Mouse (Mus musculus) CH12.LX (cell line): Measurements from ENCODE around the gene Tchp. TPM values are rescaled to one million over a fixed set of nuclear protein-coding genes. Genes with fewer than 3 reads are reported as not detected.

Experiments used
- DNase-seq: peaks from one replicate; pipeline ENCODE4 v3.0.0-alpha.2; 2013; ENCODE audit errors: extremely low read depth
- H3K27ac ChIP-seq: 2 replicates; pipeline ENCODE4 v1.5.1; 2012; ENCODE audit warnings: low read depth, mild to moderate bottlenecking, control low read depth, moderate library complexity; ENCODE audit not compliant: insufficient read depth
- H3K27me3 ChIP-seq: replicated peaks from 2 replicates; pipeline ENCODE3; 2012; ENCODE audit warnings: inconsistent platforms
- H3K36me3 ChIP-seq, 2 experiments: replicated peaks in 1 of 2; 2 replicates each; pipeline versions ENCODE3 to v1.6.1; 2012; ENCODE audit warnings: inconsistent platforms in 1 of 2, low read length in 1 of 2, mild to moderate bottlenecking in 1 of 2, mixed read lengths in 1 of 2, moderate library complexity in 1 of 2; ENCODE audit not compliant: control insufficient read depth in 1 of 2, insufficient read depth in 1 of 2
- H3K4me1 ChIP-seq, 2 experiments: 2 replicates each; pipeline ENCODE4 v1.6.1; 2012; ENCODE audit warnings: inconsistent platforms in 1 of 2, moderate library complexity in 1 of 2; ENCODE audit not compliant: insufficient read depth in 2 of 2, control insufficient read depth in 1 of 2
- H3K4me2 ChIP-seq: 2 replicates; pipeline ENCODE4 v1.6.1; 2012; ENCODE audit warnings: low read depth, mild to moderate bottlenecking, control low read depth; ENCODE audit not compliant: poor library complexity, insufficient read depth, severe bottlenecking
- H3K4me3 ChIP-seq, 3 experiments: fragments of 150-350 bp in 1 of 3; sonication (generic) in 1 of 3; replicated peaks in 1 of 3; 2 replicates each; pipeline versions ENCODE3 to v1.5.1; 2011 to 2012; ENCODE audit warnings: low read depth in 2 of 3, low read length in 2 of 3, mild to moderate bottlenecking in 2 of 3, moderate library complexity in 2 of 3, control low read depth in 1 of 3, improper control_type of control experiment in 1 of 3, inconsistent platforms in 1 of 3, mixed read lengths in 1 of 3; ENCODE audit not compliant: poor library complexity in 1 of 3
- H3K79me2 ChIP-seq: replicated peaks from 2 replicates; pipeline ENCODE4 v1.6.1; 2012; ENCODE audit warnings: mild to moderate bottlenecking, moderate library complexity; ENCODE audit not compliant: control insufficient read depth, poor library complexity, insufficient read depth, severe bottlenecking; ENCODE audit errors: extremely low read depth
- H3K9ac ChIP-seq: 2 replicates; pipeline ENCODE4 v1.6.1; 2012; ENCODE audit warnings: low read depth, mild to moderate bottlenecking, control low read depth, moderate library complexity; ENCODE audit not compliant: insufficient read depth
- H3K9me3 ChIP-seq: replicated peaks from 2 replicates; pipeline ENCODE3; 2012; ENCODE audit warnings: low read length, inconsistent platforms, mixed read lengths
- BHLHE40 ChIP-seq: IDR thresholded peaks from 2 replicates; pipeline ENCODE4 v1.6.1; 2011; ENCODE audit warnings: mild to moderate bottlenecking, low read depth, low read length, improper control_type of control experiment
- CTCF ChIP-seq, 2 experiments: IDR thresholded peaks in 1 of 2; conservative IDR thresholded peaks in 1 of 2; 2 replicates each; pipeline ENCODE4 v1.5.1; 2011 to 2012; ENCODE audit warnings: low read depth in 2 of 2, low read length in 2 of 2, improper control_type of control experiment in 1 of 2, inconsistent platforms in 1 of 2, mild to moderate bottlenecking in 1 of 2, moderate library complexity in 1 of 2
- ETS1 ChIP-seq: conservative IDR thresholded peaks from 2 replicates; pipeline ENCODE4 v1.6.1; 2012; ENCODE audit warnings: low read depth, mild to moderate bottlenecking, inconsistent platforms, low read length, improper control_type of control experiment, moderate library complexity
- IRF4 ChIP-seq: IDR thresholded peaks from 2 replicates; pipeline ENCODE4 v1.6.1; 2014; ENCODE audit warnings: low read depth, mild to moderate bottlenecking, inconsistent platforms, low read length, improper control_type of control experiment
- JUN ChIP-seq: IDR thresholded peaks from 2 replicates; pipeline ENCODE4 v1.6.1; 2011; ENCODE audit warnings: low read depth, mild to moderate bottlenecking, low read length, improper control_type of control experiment, moderate library complexity; ENCODE audit not compliant: insufficient read depth
- MAFK ChIP-seq: IDR thresholded peaks from 2 replicates; pipeline ENCODE4 v1.6.1; 2011; ENCODE audit warnings: low read length, improper control_type of control experiment; ENCODE audit not compliant: insufficient replicate concordance
- MAX ChIP-seq: IDR thresholded peaks from 2 replicates; pipeline ENCODE4 v1.6.1; 2011; ENCODE audit warnings: low read length, improper control_type of control experiment
- MAZ ChIP-seq: IDR thresholded peaks from 2 replicates; pipeline ENCODE4 v1.6.1; 2012; ENCODE audit warnings: low read depth, mild to moderate bottlenecking, inconsistent platforms, low read length, improper control_type of control experiment, moderate library complexity
- MEF2A ChIP-seq: IDR thresholded peaks from 2 replicates; pipeline ENCODE4 v1.6.1; 2014; ENCODE audit warnings: low read depth, mild to moderate bottlenecking, inconsistent platforms, low read length, improper control_type of control experiment, borderline replicate concordance
- MYC ChIP-seq: IDR thresholded peaks from 2 replicates; pipeline ENCODE4 v1.6.1; 2011; ENCODE audit warnings: low read depth, mild to moderate bottlenecking, improper control_type of control experiment, low read length
- NRF1 ChIP-seq: IDR thresholded peaks from 2 replicates; pipeline ENCODE4 v1.6.1; 2014; ENCODE audit warnings: low read depth, mild to moderate bottlenecking, inconsistent platforms, low read length, improper control_type of control experiment, moderate library complexity
- PAX5 ChIP-seq: IDR thresholded peaks from 2 replicates; pipeline ENCODE4 v1.6.1; 2012; ENCODE audit warnings: low read length, inconsistent platforms, mixed read lengths
- RAD21 ChIP-seq: IDR thresholded peaks from 2 replicates; pipeline ENCODE4 v1.6.1; 2011; ENCODE audit warnings: low read depth, mild to moderate bottlenecking, low read length, improper control_type of control experiment, moderate library complexity
- RCOR1 ChIP-seq: conservative IDR thresholded peaks from 2 replicates; pipeline ENCODE4 v1.6.1; 2012; ENCODE audit warnings: low read depth, mild to moderate bottlenecking, inconsistent platforms, low read length, improper control_type of control experiment
- SIN3A ChIP-seq: IDR thresholded peaks from 2 replicates; pipeline ENCODE4 v1.6.1; 2012; ENCODE audit warnings: low read length, improper control_type of control experiment, inconsistent platforms
- SMC3 ChIP-seq: IDR thresholded peaks from 2 replicates; pipeline ENCODE4 v1.6.1; 2011; ENCODE audit warnings: low read depth, low read length, improper control_type of control experiment
- UBTF ChIP-seq: IDR thresholded peaks from 2 replicates; pipeline ENCODE4 v1.6.1; 2012; ENCODE audit warnings: low read depth, mild to moderate bottlenecking, inconsistent platforms, low read length, improper control_type of control experiment, moderate library complexity
- ZC3H11A ChIP-seq: IDR thresholded peaks from 2 replicates; pipeline ENCODE4 v1.6.1; 2012; ENCODE audit warnings: low read depth, mild to moderate bottlenecking, inconsistent platforms, low read length, improper control_type of control experiment
- ZKSCAN1 ChIP-seq: IDR thresholded peaks from 2 replicates; pipeline ENCODE4 v1.6.1; 2012; ENCODE audit warnings: low read depth, inconsistent platforms, low read length, improper control_type of control experiment, borderline replicate concordance
- ZMIZ1 ChIP-seq: IDR thresholded peaks from 2 replicates; pipeline ENCODE4 v1.6.1; 2012; ENCODE audit warnings: low read depth, mild to moderate bottlenecking, inconsistent platforms, low read length, improper control_type of control experiment
- dilution Hi-C: fragments of 300-500 bp; cut with MboI; formaldehyde crosslinking; loops from 2 replicates; pipeline ENCODE4 v1.14.3; 2020; ENCODE audit warnings: low sequenced_read_pairs; ENCODE audit not compliant: extremely low pct_unique_long_range_greater_than_20kb, extremely low pct_ligation_motif_present
- in situ Hi-C: fragments of 300-500 bp; cut with MboI; formaldehyde crosslinking; loops from 3 replicates; pipeline ENCODE4 v1.14.3; 2019; ENCODE audit warnings: low sequenced_read_pairs, low pct_ligation_motif_present, low pct_unique_long_range_greater_than_20kb, mixed read lengths
- polyA plus RNA-seq: library from polyadenylated mRNA; unstranded; fragments of >175 nt; gene quantifications from 2 replicates; pipeline ENCODE4 v1.2.1, GENCODE M21; 2012; ENCODE audit warnings: low read depth; ENCODE audit not compliant: insufficient read length
- total RNA-seq, 2 experiments: library from RNA; depleted of rRNA; stranded (reverse); fragments of 300-350 nt in 1 of 2; fragments of >200 nt in 1 of 2; gene quantifications; 2 replicates each; pipeline ENCODE4 v1.2.3; 2012 to 2014

Gene Tchp
- total and polyA plus RNA-seq, 3 experiments, result 4.3 to 11.6 (median 6.7) TPM

- H3K27ac ChIP-seq, result no peak overlapping the region
- dilution Hi-C loops (no loop called here), in situ Hi-C loops (loop anchor here (25.0 kb wide), 1 partner anchor 210 kb away; the partner anchor contains the start of gene Oasl1)
- peaks cover 3% of the 10 kb centered on the region in 2 experiments; a peak in 2 of 4 replicates for H3K4me1 ChIP-seq
- no peak overlapping the region for H3K4me3 ChIP-seq
- no peak overlapping the region for H3K9ac ChIP-seq
- no peaks in the 10 kb centered on the region for H3K9me3 ChIP-seq
- TF ChIP-seq MAZ, result no peak
- no peak for TF ChIP-seq NRF1
- TF ChIP-seq MEF2A, result no peak
- TF ChIP-seq BHLHE40, result no peak
- no peak for TF ChIP-seq MAFK
- TF ChIP-seq MAX, result no peak
- peak; percentile 18 to 88; a peak in 3 of 4 replicates for TF ChIP-seq CTCF (conservative IDR thresholded peaks at IDR 0.05 in 1 of 2, IDR thresholded peaks at IDR 0.05 in 1 of 2; ENCODE audit: low read depth in 2 of 2, low read length in 2 of 2)
- TF ChIP-seq SIN3A, result no peak
- TF ChIP-seq PAX5, result no peak
- no peak for TF ChIP-seq ZKSCAN1
- TF ChIP-seq JUN, result no peak
- peak; percentile 81 for TF ChIP-seq SMC3
- no peak for TF ChIP-seq UBTF
- no peak for TF ChIP-seq IRF4
- TF ChIP-seq RAD21, result peak; percentile 93
- TF ChIP-seq ZC3H11A, result peak; percentile 38; the same call in 1 of the 2 replicates
- no peak for TF ChIP-seq MYC
- no peak for TF ChIP-seq ETS1
- TF ChIP-seq ZMIZ1, result no peak
- no peak for TF ChIP-seq RCOR1
- TF ChIP-seq, all 38 proteins: peak for 4
- peak; percentile 57 for DNase-seq
- Histone ChIP-seq H3K27me3 (no peaks in the 10 kb centered on the region), H3K4me2 (no peak overlapping the region), H3K79me2 (no peaks in the 10 kb centered on the region), H3K36me3 (no peaks in the 10 kb centered on the region)
Observed at GRCm38 (mm10) chr5:114702403-114703392, 4.9 kb upstream of the Tchp start.
